In the genomic region with DNA sequence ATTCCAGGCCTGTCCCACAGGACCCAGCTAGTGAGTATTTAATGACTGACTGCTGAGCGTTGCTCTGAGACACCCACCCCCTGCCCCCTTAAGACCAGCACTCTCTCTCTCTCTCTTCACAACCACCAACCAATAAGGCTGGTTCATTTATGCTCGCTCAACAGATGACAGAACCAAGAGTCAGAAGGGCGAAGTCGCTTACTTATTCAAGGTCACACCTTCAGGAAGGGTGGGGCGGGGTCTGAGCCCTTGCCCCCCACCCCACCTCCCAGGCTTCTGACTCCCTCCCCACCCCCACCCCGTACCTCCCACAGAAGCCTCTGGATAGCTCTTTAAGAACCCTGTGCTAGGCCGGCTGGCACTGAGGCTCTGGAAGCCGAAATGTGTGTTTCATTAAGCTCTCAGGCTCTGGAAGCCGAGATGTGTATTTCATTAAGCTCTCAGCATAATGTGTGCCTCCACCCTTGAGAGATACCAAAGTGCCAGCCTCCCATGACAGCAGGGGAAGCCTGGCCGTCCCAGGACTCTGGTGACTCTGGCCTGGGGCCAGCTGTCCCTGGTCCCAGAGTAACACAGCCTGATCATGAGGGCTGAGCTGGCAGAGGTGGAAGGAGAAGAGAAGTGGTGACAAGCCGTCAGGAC, we compare ENCODE assay signal across 8 mouse cellular contexts. TPM values are rescaled to one million over a fixed set of nuclear protein-coding genes. Genes with fewer than 3 reads are reported as not detected.
A peak's percentile ranks its signal among the peaks of the same experiment; 100 is the strongest.
DNase-seq lines count a peak whose midpoint lies in the region; ATAC-seq and TF ChIP-seq lines count a peak whose summit lies in the region.

No protein-coding gene starts in this region.

- H3K4me2 ChIP-seq in kidney, embryonic 14.5 days (replicated peaks; ENCODE audit: low read depth, low read length): no peak overlapping the region
- peak overlapping the region; percentile 45 for H3K4me2 ChIP-seq in limb, embryonic 13.5 days (replicated peaks)

- H3K4me1 ChIP-seq in kidney, adult 2 months (ENCODE audit: control insufficient read depth, insufficient read depth, low read length): no peaks in the 10 kb centered on the region
- peaks cover 19% of the 10 kb centered on the region for H3K4me1 ChIP-seq in kidney, embryonic 14.5 days (ENCODE audit: control insufficient read depth, insufficient read depth, low read length)
- peaks cover 47% of the 10 kb centered on the region for H3K4me1 ChIP-seq in limb, embryonic 13.5 days

- peak; percentile 54 for DNase-seq in kidney, adult 2 months
- DNase-seq in brain, embryonic 14.5 days (ENCODE audit: low read depth): peak; percentile 45
- peak; percentile 85 to 89 for DNase-seq in heart, adult 18-20 months
- DNase-seq in left cerebral cortex, postnatal 36 days (ENCODE audit: low spot score in 2 of 2): no peak
- no peak for DNase-seq in retina, postnatal 1 day
- no peak for DNase-seq in frontal cortex, postnatal 14 days (ENCODE audit: low spot score in 2 of 2)

- no peaks in the 10 kb centered on the region for H3K9me3 ChIP-seq in kidney, embryonic 14.5 days (ENCODE audit: control insufficient read depth, low read length)
- no peaks in the 10 kb centered on the region for H3K9me3 ChIP-seq in limb, embryonic 13.5 days

- no peaks in the 10 kb centered on the region for H3K27me3 ChIP-seq in kidney, adult 2 months (replicated peaks; ENCODE audit: control insufficient read depth, insufficient read depth, low read length)
- H3K27me3 ChIP-seq in kidney, embryonic 14.5 days (ENCODE audit: control insufficient read depth, insufficient read depth, low read length): no peaks in the 10 kb centered on the region; the same call in 1 of the 2 replicates
- no peaks in the 10 kb centered on the region for H3K27me3 ChIP-seq in limb, embryonic 13.5 days

- TF ChIP-seq POLR2A in kidney, adult 2 months (IDR thresholded peaks at IDR 0.05; ENCODE audit: low read depth, low read length): no peak
- TF ChIP-seq POLR2A in brain, embryonic 14.5 days (IDR thresholded peaks at IDR 0.05; ENCODE audit: borderline replicate concordance, extremely low read depth, insufficient read depth, insufficient read length, poor library complexity, severe bottlenecking): no peak

- intact Hi-C loops in left cerebral cortex, postnatal 36 days (cut with DNase I): no loop called here

- ATAC-seq in kidney, embryonic 14.5 days (ENCODE audit: low FRiP score, low TSS enrichment): no peak
- ATAC-seq in limb, embryonic 13.5 days (ENCODE audit: low FRiP score, low read depth): peak; percentile 21; the same call in 1 of the 2 replicates

- H3K27ac ChIP-seq in kidney, adult 2 months (ENCODE audit: insufficient read depth, low read depth, low read length): no peak overlapping the region
- H3K27ac ChIP-seq in kidney, embryonic 14.5 days (ENCODE audit: low read depth, low read length): no peak overlapping the region
- peak overlapping the region; percentile 81 for H3K27ac ChIP-seq in limb, embryonic 13.5 days

- H3K4me3 ChIP-seq in kidney, adult 2 months (ENCODE audit: insufficient read depth, low read depth, low read length): no peak overlapping the region
- H3K4me3 ChIP-seq in kidney, embryonic 14.5 days (ENCODE audit: low read length): no peak overlapping the region
- no peak overlapping the region for H3K4me3 ChIP-seq in limb, embryonic 13.5 days

- H3K36me3 ChIP-seq in kidney, adult 2 months (ENCODE audit: control insufficient read depth, insufficient read depth, low read length): no peaks in the 10 kb centered on the region
- no peaks in the 10 kb centered on the region for H3K36me3 ChIP-seq in kidney, embryonic 14.5 days (ENCODE audit: control insufficient read depth, insufficient read depth, low read length)
- no peaks in the 10 kb centered on the region for H3K36me3 ChIP-seq in limb, embryonic 13.5 days

- WGBS in kidney, adult 2 months: 48% methylated on average over 11 of the region's 11 CpGs
- WGBS in kidney, embryonic 14.5 days: 47% methylated on average over 11 of the region's 11 CpGs
- WGBS in limb, embryonic 13.5 days: 18% methylated on average over 11 of the region's 11 CpGs

- no peak for TF ChIP-seq CTCF in kidney, adult 2 months (conservative IDR thresholded peaks at IDR 0.05; ENCODE audit: insufficient read depth, insufficient read length, low read depth, low read length)
- TF ChIP-seq CTCF in brain, embryonic 14.5 days (IDR thresholded peaks at IDR 0.05; ENCODE audit: borderline replicate concordance, extremely low read depth, insufficient read depth, insufficient read length): no peak

- H3K9ac ChIP-seq in kidney, embryonic 14.5 days (ENCODE audit: low read depth, low read length): no peak overlapping the region
- H3K9ac ChIP-seq in limb, embryonic 13.5 days: no peak overlapping the region

RNA-seq across cellular contexts. Expression of a gene that starts 33.0 kb away (rescaled TPM):
- 2.2 TPM in 2 replicates for polyA plus RNA-seq in kidney, adult 2 months (2012; rRNA removed)
- polyA plus RNA-seq in kidney, embryonic 14.5 days (2014; fragmentation: Nextera tagmentation; extraction: Ambion mirVana): 0.46 and 1.1 TPM in 2 replicates
- 0.50 and 0.62 TPM in 2 replicates for polyA plus RNA-seq in brain, embryonic 14.5 days (2012; rRNA removed)
- 1 to 10 TPM; 1.8 to 2.0 TPM for total RNA-seq in heart, adult 18-20 months (2021)
- 1.1 and 1.2 TPM in 2 replicates for polyA plus RNA-seq in limb, embryonic 13.5 days (2015; fragmentation: Nextera tagmentation; extraction: Ambion mirVana)
- total RNA-seq in left cerebral cortex, postnatal 36 days (2021): under 1 TPM; 0.20 to 0.36 TPM

Comparison
In these comparisons a context has a peak if more than half of its experiments do, and no peak if none do; other contexts are left out.
1. DNase-seq: peak in kidney, adult 2 months (single experiment), brain, embryonic 14.5 days (single experiment) and heart, adult 18-20 months (2 of 2); none in left cerebral cortex, postnatal 36 days (0 of 2), retina, postnatal 1 day (single experiment) and frontal cortex, postnatal 14 days (0 of 2).